Mouse (Mus musculus) liver, embryonic 13.5 days (tissue): ENCODE measurements around the gene Itga8. TPM values are rescaled to one million over a fixed set of nuclear protein-coding genes. Genes with fewer than 3 reads are reported as not detected.

Source experiments
- ATAC-seq: fragments of 200-750 bp; cut with Nextera tagmentation; 2 replicates; pipeline ENCODE4 v1.8.0; 2017; ENCODE audit warnings: low read depth, mild to moderate bottlenecking, moderate number of reproducible peaks, moderate library complexity
- DNase-seq: peaks from one replicate; pipeline ENCODE4 v3.0.0; 2022
- H3K27ac ChIP-seq: fragments of 300-500 bp; sonication (generic); 2 replicates; pipeline ENCODE4 v1.5.1; 2015; ENCODE audit warnings: moderate library complexity, mild to moderate bottlenecking, inconsistent platforms
- H3K27me3 ChIP-seq: fragments of 300-500 bp; sonication (generic); 2 replicates; pipeline ENCODE4 v1.6.1; 2015; ENCODE audit warnings: mild to moderate bottlenecking, inconsistent platforms
- H3K36me3 ChIP-seq: fragments of 300-500 bp; sonication (generic); 2 replicates; pipeline ENCODE4 v1.6.1; 2015; ENCODE audit warnings: mild to moderate bottlenecking, inconsistent platforms
- H3K4me1 ChIP-seq: fragments of 300-500 bp; sonication (generic); replicated peaks from 2 replicates; pipeline ENCODE4 v1.6.1; 2015; ENCODE audit warnings: inconsistent platforms
- H3K4me2 ChIP-seq: fragments of 300-500 bp; sonication (generic); 2 replicates; pipeline ENCODE4 v1.6.1; 2015; ENCODE audit warnings: inconsistent platforms, mild to moderate bottlenecking, moderate library complexity
- H3K4me3 ChIP-seq: fragments of 300-500 bp; sonication (generic); replicated peaks from 2 replicates; pipeline ENCODE4 v1.5.1; 2015; ENCODE audit warnings: mild to moderate bottlenecking, inconsistent platforms
- H3K9ac ChIP-seq: fragments of 300-500 bp; sonication (generic); 2 replicates; pipeline ENCODE4 v1.6.1; 2015; ENCODE audit warnings: mild to moderate bottlenecking, inconsistent platforms
- H3K9me3 ChIP-seq: fragments of 300-500 bp; sonication (generic); replicated peaks from 2 replicates; pipeline ENCODE4 v1.6.1; 2016; ENCODE audit warnings: inconsistent platforms
- WGBS: fragments of 180-500 bp; shearing (Covaris S2); methylation state at CpG from one replicate; pipeline ENCODE4 v1.1.7; 2015; ENCODE audit not compliant: insufficient replicate concordance; 5-methylcytosine and 5-hydroxymethylcytosine counted together
- polyA plus RNA-seq: library from polyadenylated mRNA; unstranded; fragments of >200 nt; fragmentation: Nextera tagmentation; extraction: Ambion mirVana; gene quantifications from 2 replicates; pipeline ENCODE4 v1.2.1, GENCODE M21; 2015

The Itga8 gene
- polyA plus RNA-seq, 1 experiment from 2014 or later = 2.3 TPM

DNA sequence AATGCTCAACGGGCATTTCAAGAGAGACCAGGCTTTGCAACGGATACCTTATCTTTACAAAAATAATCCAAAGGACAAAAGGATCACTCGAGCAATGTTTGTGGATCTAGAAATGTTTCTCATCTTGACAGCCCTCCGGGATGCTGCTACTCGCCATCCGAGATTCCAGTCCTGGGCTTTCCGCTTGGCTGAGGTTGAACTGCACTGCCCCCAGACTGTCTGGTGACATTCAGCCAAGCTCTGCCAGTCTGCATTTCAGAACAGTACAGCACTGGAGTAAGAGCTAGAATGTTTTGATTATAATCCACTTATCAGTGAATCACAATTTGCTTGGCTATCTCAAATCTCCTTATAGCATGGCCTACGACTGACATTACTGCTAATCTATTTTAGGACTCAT lies 8.3 kb downstream of the Itga8 start:
- Histone ChIP-seq H3K9ac (no peak overlapping the region), H3K4me1 (no peaks in the 10 kb centered on the region), H3K4me3 (no peak overlapping the region), H3K4me2 (no peak overlapping the region), H3K27me3 (no peaks in the 10 kb centered on the region), H3K36me3 (no peaks in the 10 kb centered on the region), H3K27ac (no peak overlapping the region; the same call in 1 of the 2 replicates), H3K9me3 (no peaks in the 10 kb centered on the region)
- DNase-seq = no peak
- no peak for ATAC-seq
- 66% methylated on average over 8 of the region's 8 CpGs for WGBS

DNA sequence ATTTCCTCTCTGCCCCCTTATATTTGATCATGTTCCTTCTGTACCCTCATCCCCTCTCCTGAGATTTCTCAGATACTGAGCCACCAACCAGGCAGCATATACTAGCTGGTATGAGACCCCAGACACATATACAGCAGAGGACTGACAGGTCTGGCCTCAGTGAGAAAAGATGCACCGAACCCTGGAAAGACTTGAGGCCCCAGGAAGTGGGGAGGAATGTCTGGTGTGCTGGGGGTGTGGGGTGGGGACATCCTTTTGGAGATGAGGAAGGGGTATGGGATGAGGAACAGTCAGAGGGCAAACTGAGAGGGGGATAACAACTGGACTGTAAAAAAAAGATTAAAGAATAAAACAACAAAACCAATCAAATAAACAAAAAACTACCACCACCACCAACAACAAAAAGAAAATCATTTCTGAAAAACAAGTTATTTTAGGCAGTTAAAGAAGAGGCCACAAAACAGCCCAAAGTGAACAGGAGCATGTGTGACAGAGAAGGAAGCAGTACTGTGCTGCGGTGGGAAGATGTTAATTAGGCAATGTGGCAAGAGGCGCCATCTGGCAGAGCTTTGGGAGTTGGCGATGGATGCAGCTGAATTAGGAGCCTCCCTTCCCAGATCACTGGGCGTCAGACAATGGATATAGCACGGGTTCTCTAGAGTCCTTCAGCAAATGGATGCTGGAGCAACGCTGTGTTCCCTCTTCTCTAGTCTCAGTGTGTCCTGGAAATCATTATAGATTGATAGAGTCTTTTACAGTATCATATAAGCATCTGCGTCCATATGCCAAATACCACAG lies 9.5 kb downstream of the Itga8 start:
- DNase-seq (no peak), ATAC-seq (no peak)
- Histone ChIP-seq H3K4me1 (no peaks in the 10 kb centered on the region), H3K36me3 (no peaks in the 10 kb centered on the region), H3K4me2 (no peak overlapping the region), H3K9ac (no peak overlapping the region), H3K27ac (no peak overlapping the region), H3K9me3 (no peaks in the 10 kb centered on the region), H3K4me3 (no peak overlapping the region), H3K27me3 (no peaks in the 10 kb centered on the region)
- WGBS = 41% methylated on average over 8 of the region's 8 CpGs

DNA sequence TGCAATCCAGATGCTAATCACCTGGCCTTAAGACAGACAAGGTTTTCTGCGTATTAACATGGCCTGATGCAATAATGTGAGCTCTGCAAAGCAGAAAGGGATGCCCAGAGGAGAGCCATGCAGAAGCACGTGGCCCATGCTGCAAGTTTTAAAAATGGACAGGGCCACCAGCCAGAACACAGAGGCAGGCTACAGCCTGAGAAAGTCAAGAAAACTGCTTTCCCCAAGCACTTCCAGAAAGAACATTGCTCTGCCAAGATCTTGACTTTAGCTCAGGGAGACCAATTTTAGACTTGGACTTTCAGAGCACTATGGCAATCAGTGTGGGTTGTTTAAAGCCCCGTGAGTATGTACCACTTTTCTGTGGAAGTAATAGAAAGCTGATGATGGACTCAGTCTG lies 11.5 kb downstream of the Itga8 start:
- H3K4me2 ChIP-seq = no peak overlapping the region
- ATAC-seq (no peak), DNase-seq (no peak)
- H3K9me3 ChIP-seq = no peaks in the 10 kb centered on the region
- 66% methylated on average over 3 of the region's 3 CpGs for WGBS
- H3K27ac ChIP-seq = no peak overlapping the region
- no peaks in the 10 kb centered on the region for H3K4me1 ChIP-seq
- no peak overlapping the region for H3K9ac ChIP-seq
- no peaks in the 10 kb centered on the region for H3K36me3 ChIP-seq
- no peaks in the 10 kb centered on the region for H3K27me3 ChIP-seq
- H3K4me3 ChIP-seq = no peak overlapping the region

- Histone ChIP-seq H3K27me3 (no peaks in the 10 kb centered on the region), H3K9ac (no peak overlapping the region), H3K9me3 (no peaks in the 10 kb centered on the region), H3K4me3 (no peak overlapping the region), H3K36me3 (no peaks in the 10 kb centered on the region), H3K27ac (no peak overlapping the region), H3K4me2 (no peak overlapping the region), H3K4me1 (no peaks in the 10 kb centered on the region)
- DNase-seq = no peak
- 69% methylated on average over 3 of the region's 3 CpGs for WGBS
- ATAC-seq = no peak
Observed at GRCm38 (mm10) chr2:12287831-12288230, 13.9 kb downstream of the Itga8 start.

- Histone ChIP-seq H3K4me3 (no peak overlapping the region), H3K27ac (no peak overlapping the region), H3K4me1 (no peaks in the 10 kb centered on the region), H3K9me3 (no peaks in the 10 kb centered on the region), H3K27me3 (no peaks in the 10 kb centered on the region), H3K9ac (no peak overlapping the region), H3K4me2 (no peak overlapping the region), H3K36me3 (no peaks in the 10 kb centered on the region)
- no peak for ATAC-seq
- WGBS = 24% methylated on average over 1 of the region's 1 CpGs
- no peak for DNase-seq
Observed at GRCm38 (mm10) chr2:12280664-12281063, 21.1 kb downstream of the Itga8 start.

DNA sequence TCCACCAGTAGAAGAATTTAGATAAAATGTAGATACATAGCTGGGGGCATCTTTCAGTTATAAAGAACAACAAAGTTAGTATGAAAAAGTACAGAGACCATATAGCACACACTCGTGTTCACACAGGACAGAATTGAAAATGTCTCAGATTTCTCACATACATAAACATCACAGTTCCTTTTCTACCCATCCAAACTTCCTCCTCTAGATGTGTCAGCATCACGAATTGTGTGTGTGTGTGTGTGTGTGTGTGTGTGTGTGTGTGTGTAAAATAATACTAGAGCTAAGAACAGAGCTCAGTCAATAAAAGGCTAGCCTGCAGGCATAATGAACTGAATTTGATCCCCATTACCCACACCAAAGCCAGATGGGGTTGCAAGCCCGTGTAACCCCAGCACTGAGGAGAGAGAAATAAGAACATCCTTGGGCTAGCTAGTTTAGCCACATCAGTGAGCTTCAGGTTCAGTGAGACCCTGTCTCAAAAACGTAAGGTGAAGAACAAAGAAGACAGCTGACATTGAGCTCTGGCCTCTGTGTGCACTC lies 22.6 kb downstream of the Itga8 start:
- Histone ChIP-seq H3K9ac (no peak overlapping the region), H3K9me3 (no peaks in the 10 kb centered on the region), H3K4me1 (no peaks in the 10 kb centered on the region), H3K27ac (no peak overlapping the region), H3K4me2 (no peak overlapping the region), H3K27me3 (no peaks in the 10 kb centered on the region), H3K4me3 (no peak overlapping the region), H3K36me3 (no peaks in the 10 kb centered on the region)
- ATAC-seq = no peak
- DNase-seq = no peak
- 42% methylated on average over 4 of the region's 4 CpGs for WGBS

DNA sequence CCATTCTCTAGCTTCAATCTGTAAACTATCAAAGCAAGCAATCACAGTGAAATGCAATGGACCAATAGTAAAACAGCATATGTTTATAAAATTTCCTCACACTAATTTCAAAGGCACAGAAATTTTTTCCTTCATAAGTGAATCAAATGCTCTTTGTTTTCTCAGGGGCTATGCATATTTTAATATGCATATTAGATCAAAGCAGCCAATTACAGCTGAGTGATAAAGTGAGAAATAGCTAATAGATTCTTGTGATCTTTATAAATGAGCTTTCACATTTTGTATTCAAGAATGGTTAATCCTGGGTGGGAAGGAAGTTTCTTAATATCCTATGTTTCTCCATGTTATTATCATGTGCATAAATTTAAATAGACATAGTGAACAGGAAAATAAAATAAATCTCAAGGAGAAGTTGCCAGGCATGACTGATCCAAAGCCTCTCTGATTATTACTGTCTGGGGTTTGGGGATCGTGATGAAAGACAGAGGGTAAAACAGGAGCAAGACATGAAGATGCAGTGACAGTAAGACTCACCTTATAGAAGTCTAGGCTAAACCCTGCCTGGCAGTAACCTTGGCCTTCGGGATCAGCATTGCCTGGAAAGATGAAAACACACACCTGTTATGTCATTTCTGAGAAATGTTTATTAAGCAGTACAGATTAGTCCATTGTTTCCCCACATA lies 44.9 kb downstream of the Itga8 start:
- no peaks in the 10 kb centered on the region for H3K27me3 ChIP-seq
- ATAC-seq (no peak), DNase-seq (no peak)
- no peak overlapping the region for H3K4me3 ChIP-seq
- 68% methylated on average over 2 of the region's 2 CpGs for WGBS
- H3K9ac ChIP-seq = no peak overlapping the region
- no peak overlapping the region for H3K27ac ChIP-seq
- H3K36me3 ChIP-seq = no peaks in the 10 kb centered on the region
- no peaks in the 10 kb centered on the region for H3K4me1 ChIP-seq
- no peak overlapping the region for H3K4me2 ChIP-seq
- H3K9me3 ChIP-seq = no peaks in the 10 kb centered on the region

GRCm38 (mm10) chr2:12255901-12256300 lies 45.8 kb downstream of the Itga8 start:
- 69% methylated on average over 2 of the region's 2 CpGs for WGBS
- H3K4me2 ChIP-seq = no peak overlapping the region
- DNase-seq = no peak
- H3K27ac ChIP-seq = no peak overlapping the region
- H3K36me3 ChIP-seq = no peaks in the 10 kb centered on the region
- H3K4me3 ChIP-seq = no peak overlapping the region
- ATAC-seq = no peak
- H3K9me3 ChIP-seq = no peaks in the 10 kb centered on the region
- no peaks in the 10 kb centered on the region for H3K27me3 ChIP-seq
- H3K9ac ChIP-seq = no peak overlapping the region
- no peaks in the 10 kb centered on the region for H3K4me1 ChIP-seq

GRCm38 (mm10) chr2:12235345-12235744 lies 66.4 kb downstream of the Itga8 start:
- no peaks in the 10 kb centered on the region for H3K27me3 ChIP-seq
- H3K36me3 ChIP-seq = no peaks in the 10 kb centered on the region
- no peaks in the 10 kb centered on the region for H3K4me1 ChIP-seq
- no peak overlapping the region for H3K4me3 ChIP-seq
- H3K4me2 ChIP-seq = no peak overlapping the region
- 67% methylated on average over 3 of the region's 3 CpGs for WGBS
- ATAC-seq = no peak
- H3K9ac ChIP-seq = no peak overlapping the region
- no peak overlapping the region for H3K27ac ChIP-seq
- no peaks in the 10 kb centered on the region for H3K9me3 ChIP-seq
- DNase-seq = no peak

GRCm38 (mm10) chr2:12229721-12230120 lies 72.0 kb downstream of the Itga8 start:
- H3K36me3 ChIP-seq = no peaks in the 10 kb centered on the region
- H3K9me3 ChIP-seq = no peaks in the 10 kb centered on the region
- no peak overlapping the region for H3K27ac ChIP-seq
- no peak overlapping the region for H3K4me2 ChIP-seq
- no peak overlapping the region for H3K9ac ChIP-seq
- 63% methylated on average over 2 of the region's 2 CpGs for WGBS
- H3K4me3 ChIP-seq = no peak overlapping the region
- H3K4me1 ChIP-seq = no peaks in the 10 kb centered on the region
- ATAC-seq (no peak), DNase-seq (no peak)
- H3K27me3 ChIP-seq = no peaks in the 10 kb centered on the region

GRCm38 (mm10) chr2:12228335-12228734 lies 73.4 kb downstream of the Itga8 start:
- H3K27ac ChIP-seq = no peak overlapping the region
- no peaks in the 10 kb centered on the region for H3K4me1 ChIP-seq
- no peak overlapping the region for H3K4me3 ChIP-seq
- no peak overlapping the region for H3K4me2 ChIP-seq
- ATAC-seq (no peak), DNase-seq (no peak)
- H3K27me3 ChIP-seq = no peaks in the 10 kb centered on the region
- no peaks in the 10 kb centered on the region for H3K9me3 ChIP-seq
- H3K36me3 ChIP-seq = no peaks in the 10 kb centered on the region
- WGBS = 24% methylated on average over 3 of the region's 3 CpGs
- no peak overlapping the region for H3K9ac ChIP-seq

DNA sequence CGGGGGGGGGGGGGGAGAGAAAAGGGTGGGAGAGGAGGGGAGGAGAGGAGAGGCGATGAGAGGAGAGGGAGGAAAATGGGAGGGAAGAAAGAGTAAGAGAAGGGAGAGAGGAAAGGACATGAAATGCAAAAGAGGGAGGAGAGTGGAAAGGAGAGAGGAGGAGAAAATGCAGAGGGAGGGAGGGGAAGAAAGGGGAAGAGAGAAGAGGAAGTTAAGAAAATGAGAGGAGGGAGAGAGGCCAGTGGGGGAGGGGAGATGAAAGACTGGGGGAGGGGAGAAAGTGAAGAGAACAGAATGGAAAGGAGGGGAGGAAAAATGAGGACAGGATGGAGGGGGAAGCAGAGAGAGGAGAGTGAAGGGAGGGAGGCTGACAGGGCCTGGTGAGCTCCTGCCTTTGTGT lies 74.5 kb downstream of the Itga8 start:
- ATAC-seq = no peak
- WGBS = 11% methylated on average over 2 of the region's 2 CpGs

More for the DNA sequence above, 74.5 kb downstream of the Itga8 start:
- Histone ChIP-seq H3K4me3 (no peak overlapping the region), H3K27ac (no peak overlapping the region), H3K4me1 (no peaks in the 10 kb centered on the region), H3K36me3 (no peaks in the 10 kb centered on the region), H3K4me2 (no peak overlapping the region), H3K9ac (no peak overlapping the region), H3K27me3 (no peaks in the 10 kb centered on the region), H3K9me3 (no peaks in the 10 kb centered on the region)
- DNase-seq = no peak
